Mouse (Mus musculus) layer of hippocampus, adult 11-12 months (tissue): ENCODE data around the gene Wdr81.

ENCODE experiments used
- DNase-seq: peaks from one replicate; pipeline ENCODE4 v3.0.0; 2022; ENCODE audit warnings: low spot score

Gene Wdr81

GRCm38 (mm10) chr11:75399411-75399841 is 55.1 kb downstream of the Wdr81 start:
- DNase-seq, result peak; percentile 58

GRCm38 (mm10) chr11:75397452-75397851 is 57.1 kb downstream of the Wdr81 start:
- DNase-seq, result no peak

GRCm38 (mm10) chr11:75395611-75396010 is 58.9 kb downstream of the Wdr81 start:
- no peak for DNase-seq
